Mouse (Mus musculus) forebrain, postnatal 0 days (tissue): ENCODE data around the gene Ivd. TPM values are rescaled to one million over a fixed set of nuclear protein-coding genes. Genes with fewer than 3 reads are reported as not detected.
A peak's percentile ranks its signal among the peaks of the same experiment; 100 is the strongest.

Experiments
- ATAC-seq: fragments of 200-750 bp; cut with Nextera tagmentation; 2 replicates; pipeline ENCODE4 v1.8.0; 2017; ENCODE audit warnings: mild to moderate bottlenecking, moderate library complexity
- DNase-seq: peaks from one replicate; pipeline ENCODE4 v3.0.0-alpha.2; 2015
- H3K27ac ChIP-seq: fragments of 300-500 bp; sonication (generic); 2 replicates; pipeline ENCODE4 v1.5.1; 2014; ENCODE audit warnings: low read depth, mild to moderate bottlenecking, antibody characterized with exemption, low read length, moderate library complexity, mixed read lengths
- H3K27me3 ChIP-seq: fragments of 300-500 bp; sonication (generic); 2 replicates; pipeline ENCODE4 v1.6.1; 2014; ENCODE audit warnings: mild to moderate bottlenecking, low read length, mixed read lengths; ENCODE audit not compliant: insufficient read depth
- H3K36me3 ChIP-seq: fragments of 300-500 bp; sonication (generic); 2 replicates; pipeline ENCODE4 v1.6.1; 2014; ENCODE audit warnings: mild to moderate bottlenecking, moderate library complexity; ENCODE audit not compliant: insufficient read depth
- H3K4me1 ChIP-seq: fragments of 300-500 bp; sonication (generic); 2 replicates; pipeline ENCODE4 v1.6.1; 2014; ENCODE audit warnings: antibody characterized with exemption; ENCODE audit not compliant: insufficient read depth
- H3K4me2 ChIP-seq: fragments of 300-500 bp; sonication (generic); 2 replicates; pipeline ENCODE4 v1.6.1; 2014; ENCODE audit warnings: low read depth, mild to moderate bottlenecking, moderate library complexity
- H3K4me3 ChIP-seq: fragments of 300-500 bp; sonication (generic); 2 replicates; pipeline ENCODE4 v1.5.1; 2014; ENCODE audit warnings: low read depth, low read length, mixed read lengths
- H3K9ac ChIP-seq: fragments of 300-500 bp; sonication (generic); 2 replicates; pipeline ENCODE4 v1.6.1; 2014; ENCODE audit warnings: mild to moderate bottlenecking
- H3K9me3 ChIP-seq: fragments of 300-500 bp; sonication (generic); 2 replicates; pipeline ENCODE4 v1.6.1; 2016; ENCODE audit warnings: low read length
- CTCF ChIP-seq: sonication (generic); IDR thresholded peaks from 2 replicates; pipeline ENCODE4 v1.5.1; 2016; ENCODE audit warnings: antibody characterized with exemption, control low read depth, low read depth
- WGBS: fragments of 180-500 bp; shearing (Covaris S2); extraction: QIAGEN DNeasy Blood & Tissue Kit; methylation state at CpG from one replicate; pipeline ENCODE4 v1.1.7; 2014; 5-methylcytosine and 5-hydroxymethylcytosine counted together
- polyA plus RNA-seq: library from polyadenylated mRNA; unstranded; fragments of >200 nt; fragmentation: Nextera tagmentation; extraction: Ambion mirVana; gene quantifications from 2 replicates; pipeline ENCODE4 v1.2.1, GENCODE M21; 2015
- total RNA-seq: library from RNA; depleted of rRNA; stranded (reverse); fragments of >200 nt; gene quantifications from 2 replicates; pipeline ENCODE4 v1.2.3, GENCODE M21; 2014

Ivd gene
- total and polyA plus RNA-seq, 2 experiments from 2014 or later = 45.8 to 49.0 TPM

GRCm38 (mm10) chr2:118901175-118902031 is 39.6 kb downstream of the Ivd start:
- Histone ChIP-seq H3K27ac (peak overlapping the region; percentile 88), H3K27me3 (peaks cover 38% of the 10 kb centered on the region), H3K9ac (peak overlapping the region; percentile 80), H3K4me2 (peak overlapping the region; percentile 94), H3K9me3 (no peaks in the 10 kb centered on the region), H3K4me1 (peaks cover 32% of the 10 kb centered on the region), H3K36me3 (no peaks in the 10 kb centered on the region), H3K4me3 (peak overlapping the region; percentile 90)
- no peak; the same call in 1 of the 2 replicates for TF ChIP-seq CTCF
- WGBS = 3% methylated on average over 82 of the region's 120 CpGs
- DNase-seq (peak; percentile 96), ATAC-seq (peak; percentile 94)

- Histone ChIP-seq H3K9ac (peak overlapping the region; percentile 80), H3K4me2 (peak overlapping the region; percentile 94), H3K36me3 (no peaks in the 10 kb centered on the region), H3K4me3 (peak overlapping the region; percentile 90), H3K27me3 (peaks cover 33% of the 10 kb centered on the region), H3K27ac (peak overlapping the region; percentile 88), H3K4me1 (peaks cover 24% of the 10 kb centered on the region), H3K9me3 (no peaks in the 10 kb centered on the region)
- ATAC-seq (peak; percentile 14), DNase-seq (peak; percentile 47)
- peak; percentile 38 for TF ChIP-seq CTCF
- WGBS = 2% methylated on average over 91 of the region's 106 CpGs
Observed at GRCm38 (mm10) chr2:118902051-118903025, 40.6 kb downstream of the Ivd start.

GRCm38 (mm10) chr2:118903333-118903741 is 41.6 kb downstream of the Ivd start:
- H3K9me3 ChIP-seq = no peaks in the 10 kb centered on the region
- H3K4me2 ChIP-seq = peak overlapping the region; percentile 94
- 3% methylated on average over 10 of the region's 10 CpGs for WGBS
- DNase-seq (peak; percentile 37), ATAC-seq (no peak)
- no peak overlapping the region for H3K27ac ChIP-seq
- no peaks in the 10 kb centered on the region for H3K36me3 ChIP-seq
- peaks cover 18% of the 10 kb centered on the region for H3K4me1 ChIP-seq
- peaks cover 23% of the 10 kb centered on the region for H3K27me3 ChIP-seq
- peak overlapping the region; percentile 90 for H3K4me3 ChIP-seq
- H3K9ac ChIP-seq = peak overlapping the region; percentile 80; the same call in 1 of the 2 replicates
- no peak for TF ChIP-seq CTCF

GRCm38 (mm10) chr2:118905433-118906117 is 43.8 kb downstream of the Ivd start:
- DNase-seq (no peak), ATAC-seq (no peak)
- Histone ChIP-seq H3K27ac (no peak overlapping the region), H3K36me3 (no peaks in the 10 kb centered on the region), H3K4me1 (peaks cover 14% of the 10 kb centered on the region), H3K4me3 (no peak overlapping the region), H3K9me3 (no peaks in the 10 kb centered on the region), H3K4me2 (no peak overlapping the region), H3K9ac (no peak overlapping the region), H3K27me3 (peaks cover under 1% of the 10 kb centered on the region; the same call in 1 of the 2 replicates)
- no peak for TF ChIP-seq CTCF
- 74% methylated on average over 7 of the region's 7 CpGs for WGBS

GRCm38 (mm10) chr2:118906118-118906492 is 44.4 kb downstream of the Ivd start:
- Histone ChIP-seq H3K9me3 (no peaks in the 10 kb centered on the region), H3K9ac (no peak overlapping the region), H3K27ac (no peak overlapping the region), H3K4me3 (no peak overlapping the region), H3K4me2 (no peak overlapping the region), H3K36me3 (no peaks in the 10 kb centered on the region), H3K4me1 (peaks cover 10% of the 10 kb centered on the region; the same call in 1 of the 2 replicates), H3K27me3 (no peaks in the 10 kb centered on the region)
- 74% methylated on average over 5 of the region's 5 CpGs for WGBS
- no peak for TF ChIP-seq CTCF
- ATAC-seq = no peak
- no peak for DNase-seq

GRCm38 (mm10) chr2:118907781-118908180 is 46.0 kb downstream of the Ivd start:
- 95% methylated on average over 3 of the region's 3 CpGs for WGBS
- Histone ChIP-seq H3K9me3 (no peaks in the 10 kb centered on the region), H3K27ac (no peak overlapping the region), H3K36me3 (no peaks in the 10 kb centered on the region), H3K4me2 (no peak overlapping the region), H3K4me3 (no peak overlapping the region), H3K9ac (no peak overlapping the region), H3K4me1 (peaks cover 10% of the 10 kb centered on the region; the same call in 1 of the 2 replicates), H3K27me3 (no peaks in the 10 kb centered on the region)
- ATAC-seq (no peak), DNase-seq (no peak)
- TF ChIP-seq CTCF = no peak
